Mouse (Mus musculus) T-cell, adult 2 months (primary cell): ENCODE data around the gene Qtrt1.
"Not testable (repeated sequence)": the region's sequence is repeated elsewhere in the genome, so short reads cannot be mapped to it uniquely, and the experiment has no call there.

Experiments used
- DNase-seq: peaks from one replicate; pipeline ENCODE4 v3.0.0; 2022; ENCODE audit warnings: low spot score

Qtrt1 gene

GRCm38 (mm10) chr9:21450270-21450669, 38.6 kb downstream of the Qtrt1 start:
- DNase-seq: peak; percentile 22

- DNase-seq: peak; percentile 38
Measured at GRCm38 (mm10) chr9:21451391-21451790, 39.8 kb downstream of the Qtrt1 start.

GRCm38 (mm10) chr9:21451870-21452269, 40.2 kb downstream of the Qtrt1 start:
- DNase-seq: no peak

- DNase-seq: no peak
Measured at GRCm38 (mm10) chr9:21453003-21453402, 41.4 kb downstream of the Qtrt1 start.

GRCm38 (mm10) chr9:21453459-21453858, 41.8 kb downstream of the Qtrt1 start:
- DNase-seq: no peak

- no peak for DNase-seq
Measured at GRCm38 (mm10) chr9:21454556-21454955, 42.9 kb downstream of the Qtrt1 start.

- DNase-seq: peak; percentile 22
Measured at GRCm38 (mm10) chr9:21455103-21455770, 43.6 kb downstream of the Qtrt1 start.

- DNase-seq: no peak
Measured at GRCm38 (mm10) chr9:21456246-21456929, 44.8 kb downstream of the Qtrt1 start.

GRCm38 (mm10) chr9:21456930-21457634, 45.4 kb downstream of the Qtrt1 start:
- DNase-seq: no peak

GRCm38 (mm10) chr9:21458821-21459220, 47.2 kb downstream of the Qtrt1 start:
- DNase-seq: no peak

- no peak for DNase-seq
Measured at GRCm38 (mm10) chr9:21460400-21460940, 48.8 kb downstream of the Qtrt1 start.

- no peak for DNase-seq
Measured at GRCm38 (mm10) chr9:21463138-21463590, 51.5 kb downstream of the Qtrt1 start.

- DNase-seq: no peak
Measured at GRCm38 (mm10) chr9:21463766-21464564, 52.3 kb downstream of the Qtrt1 start.

- not testable (repeated sequence) for DNase-seq
Measured at GRCm38 (mm10) chr9:21464565-21464928, 52.9 kb downstream of the Qtrt1 start.

GRCm38 (mm10) chr9:21469032-21470024, 57.7 kb downstream of the Qtrt1 start:
- peak; percentile 70 for DNase-seq
